Mouse (Mus musculus) activated CD4-positive, CD25-positive, alpha-beta regulatory T cell (primary cell): ENCODE results near the gene Olfr710. TPM values are rescaled to one million over a fixed set of nuclear protein-coding genes. Genes with fewer than 3 reads are reported as not detected.

ENCODE experiments used
- polyA plus RNA-seq, 2 experiments: library from polyadenylated mRNA; unstranded; fragments of 100-300 nt; shearing (Covaris generic); gene quantifications; one replicate each; pipeline ENCODE4 v1.2.1; 2017

Olfr710 gene
- polyA plus RNA-seq: not detected

GRCm38 (mm10) chr7:106948212-106948611, at the start of gene Olfr710:
Gene Olfr710, minus strand, starts transcription at chr7:106948312.

GRCm38 (mm10) chr7:106975353-106975752, 27.2 kb upstream of the Olfr710 start, which contains the start of gene Olfr711:
Gene Olfr711, minus strand, starts transcription at chr7:106975453.

GRCm38 (mm10) chr7:106963837-106964236, 15.7 kb upstream of the Olfr710 start, which contains the start of gene Olfr6:
Gene Olfr6, minus strand, starts transcription at chr7:106963937.

GRCm38 (mm10) chr7:106932119-106932518, 16.0 kb downstream of the Olfr710 start, which contains the start of gene Olfr709-ps1:
Gene Olfr709-ps1, minus strand, starts transcription at chr7:106932219.

GRCm38 (mm10) chr7:106907676-106908075, 40.4 kb downstream of the Olfr710 start, which contains the start of gene Olfr1532-ps1:
Gene Olfr1532-ps1, plus strand, starts transcription at chr7:106908001.

GRCm38 (mm10) chr7:106901141-106901540, 47.0 kb downstream of the Olfr710 start, which contains the start of gene Olfr707:
Gene Olfr707, minus strand, starts transcription at chr7:106901241.

Other genes starting within 250 kb of the Olfr710 start
- gene Olfr695, start 231.9 kb downstream of the Olfr710 start, polyA plus RNA-seq: not detected
- not detected for gene Olfr697, start 205.9 kb downstream of the Olfr710 start, polyA plus RNA-seq
- not detected for gene Olfr698, start 192.9 kb downstream of the Olfr710 start, polyA plus RNA-seq
- under 1 TPM; 0.05 to 0.18 TPM for gene Olfr699, start 155.1 kb downstream of the Olfr710 start, polyA plus RNA-seq
- not detected for gene Olfr700, start 139.5 kb downstream of the Olfr710 start, polyA plus RNA-seq
- not detected for gene Olfr701, start 134.2 kb downstream of the Olfr710 start, polyA plus RNA-seq
- not detected for gene Olfr702, start 114.4 kb downstream of the Olfr710 start, polyA plus RNA-seq
- not detected for gene Olfr703, start 105.0 kb downstream of the Olfr710 start, polyA plus RNA-seq
- under 1 TPM in 1 of 2 experiments, not detected in 1; 0.09 TPM for gene Olfr704, start 85.1 kb downstream of the Olfr710 start, polyA plus RNA-seq
- under 1 TPM in 1 of 2 experiments, not detected in 1; 0.41 TPM for gene Olfr705, start 71.4 kb downstream of the Olfr710 start, polyA plus RNA-seq
- gene Olfr706, start 60.1 kb downstream of the Olfr710 start, polyA plus RNA-seq: not detected
- not detected for gene Olfr707, start 47.1 kb downstream of the Olfr710 start, polyA plus RNA-seq
- gene Olfr1532-ps1, start 40.3 kb downstream of the Olfr710 start, polyA plus RNA-seq: under 1 TPM in 1 of 2 experiments, not detected in 1; 0.28 TPM
- gene Olfr709-ps1, start 16.1 kb downstream of the Olfr710 start, polyA plus RNA-seq: under 1 TPM in 1 of 2 experiments, not detected in 1; 0.42 TPM
- under 1 TPM in 1 of 2 experiments, not detected in 1; 0.18 TPM for gene Olfr6, start 15.6 kb upstream of the Olfr710 start, polyA plus RNA-seq
- under 1 TPM in 1 of 2 experiments, not detected in 1; 0.15 TPM for gene Olfr711, start 27.1 kb upstream of the Olfr710 start, polyA plus RNA-seq
- not detected for gene Olfr2, start 57.8 kb upstream of the Olfr710 start, polyA plus RNA-seq
- not detected for gene Olfr713, start 82.9 kb upstream of the Olfr710 start, polyA plus RNA-seq
- not detected for gene Olfr714, start 122.7 kb upstream of the Olfr710 start, polyA plus RNA-seq
- under 1 TPM; 0.14 to 0.17 TPM for gene Olfr17, start 144.9 kb upstream of the Olfr710 start, polyA plus RNA-seq
- gene Olfr715b, start 162.1 kb upstream of the Olfr710 start, polyA plus RNA-seq: not detected
- gene Olfr715, start 182.8 kb upstream of the Olfr710 start, polyA plus RNA-seq: under 1 TPM in 1 of 2 experiments, not detected in 1; 0.05 TPM
- under 1 TPM in 1 of 2 experiments, not detected in 1; 0.98 TPM for gene Olfr716, start 190.0 kb upstream of the Olfr710 start, polyA plus RNA-seq
- not detected for gene Nlrp14, start 218.7 kb upstream of the Olfr710 start, polyA plus RNA-seq